Mouse (Mus musculus) stomach, postnatal 0 days (tissue): ENCODE data around the gene Hoxa3.

ENCODE experiments used
- CTCF ChIP-seq: IDR thresholded peaks from 2 replicates; pipeline ENCODE4 v1.5.1; 2016; ENCODE audit warnings: antibody characterized with exemption, low read depth, mild to moderate bottlenecking, moderate library complexity
- EP300 ChIP-seq: optimal IDR thresholded peaks from 2 replicates; pipeline ENCODE3; 2016; ENCODE audit warnings: antibody characterized with exemption

DNA sequence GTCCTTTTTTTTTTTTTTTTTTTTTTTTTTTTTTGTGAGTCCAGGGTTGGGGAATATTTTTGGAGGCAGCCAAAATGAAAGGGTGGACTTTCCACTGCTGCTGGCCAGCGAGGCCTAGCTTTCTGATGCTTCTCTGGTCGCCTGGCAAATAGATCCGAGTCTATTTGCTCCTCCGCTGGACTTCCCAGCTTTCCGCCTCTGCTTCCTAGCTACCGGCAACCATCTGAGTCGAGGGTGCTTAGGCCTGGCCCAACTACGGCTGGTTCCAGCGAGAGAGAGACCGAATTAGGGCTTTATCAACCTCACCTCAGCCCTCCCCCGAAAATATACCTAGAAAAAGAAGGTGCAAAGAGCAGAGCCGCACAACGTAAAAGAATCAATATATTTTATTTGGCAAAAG lies 9.6 kb upstream of the Hoxa3 start:
- TF ChIP-seq CTCF (no peak), EP300 (no peak)
